Mouse (Mus musculus): ENCODE results near the gene Rasl11b.

The Rasl11b gene

DNA sequence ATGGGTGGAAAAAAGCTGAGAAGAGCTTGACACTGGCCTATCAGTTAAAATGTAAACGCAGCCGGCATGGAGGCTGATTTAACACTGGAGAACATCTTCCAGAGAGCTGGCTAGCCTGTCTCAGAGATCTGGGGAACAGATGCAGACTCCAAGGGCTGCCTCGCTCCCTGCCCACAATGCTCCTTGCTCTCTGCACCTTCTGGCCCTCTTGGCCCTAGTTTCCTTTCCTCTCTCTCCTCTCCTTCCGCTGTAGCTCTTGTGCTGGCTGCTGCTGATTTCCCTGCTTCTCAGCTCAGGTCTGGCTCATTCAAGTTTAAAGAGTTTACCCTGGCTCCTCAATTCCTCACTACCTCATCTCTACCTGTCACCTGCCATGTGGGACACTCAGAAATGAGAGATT, 14.6 kb downstream of the Rasl11b start:
- DNase-seq (ENCODE audit: low spot score in 2 of 2) = no peak

DNA sequence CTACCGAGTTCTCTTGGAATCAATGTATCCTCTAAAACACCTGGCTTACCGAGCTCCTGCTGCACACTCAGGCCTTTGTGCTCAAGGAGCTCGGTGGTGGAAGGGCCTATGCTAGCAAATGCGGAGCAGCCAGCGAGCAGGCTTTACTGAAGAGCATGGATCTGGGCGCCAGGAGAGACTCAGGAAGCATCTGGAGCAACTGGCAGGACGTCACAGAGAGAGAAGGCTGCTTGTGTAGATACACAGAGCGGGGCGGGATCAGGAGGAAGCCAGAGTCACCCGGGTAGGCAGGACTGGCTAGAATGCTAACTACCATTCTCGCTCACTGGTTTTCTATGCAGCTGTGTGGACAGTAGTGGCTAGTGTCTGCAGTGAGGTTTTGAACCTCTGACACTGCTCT, 16.3 kb downstream of the Rasl11b start:
- no peak for DNase-seq (ENCODE audit: low spot score in 2 of 2)

DNA sequence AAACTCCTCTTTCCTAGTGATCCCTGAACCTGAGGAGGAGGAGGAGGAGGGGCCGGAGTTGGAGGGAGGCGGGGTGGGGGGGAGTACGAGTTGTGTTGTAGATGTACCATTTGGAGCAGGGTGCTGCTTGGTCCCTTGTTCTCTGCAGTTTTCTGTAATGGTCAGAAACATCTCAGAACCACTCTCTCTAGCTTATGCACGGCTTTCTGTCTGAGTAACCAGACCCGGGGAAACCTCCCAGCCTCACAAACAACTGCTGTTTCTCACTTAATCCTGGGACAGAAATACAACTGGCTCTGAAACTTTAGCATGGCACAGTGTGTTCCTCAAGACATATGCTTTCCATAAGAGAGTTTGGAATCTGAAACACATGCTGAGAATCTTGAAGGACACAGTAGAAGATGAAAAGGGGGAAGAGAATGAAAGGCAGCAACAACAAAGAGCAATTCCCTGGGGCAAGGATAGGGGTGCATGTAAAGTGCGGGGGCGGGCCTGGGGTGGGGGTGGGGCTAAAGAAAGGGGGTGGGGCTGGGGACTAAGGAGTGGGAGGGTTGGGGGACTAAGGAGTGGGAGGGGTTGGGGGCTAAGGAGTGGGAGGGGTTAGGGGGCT, 19.5 kb downstream of the Rasl11b start:
- DNase-seq (ENCODE audit: low spot score in 2 of 2) = no peak

DNA sequence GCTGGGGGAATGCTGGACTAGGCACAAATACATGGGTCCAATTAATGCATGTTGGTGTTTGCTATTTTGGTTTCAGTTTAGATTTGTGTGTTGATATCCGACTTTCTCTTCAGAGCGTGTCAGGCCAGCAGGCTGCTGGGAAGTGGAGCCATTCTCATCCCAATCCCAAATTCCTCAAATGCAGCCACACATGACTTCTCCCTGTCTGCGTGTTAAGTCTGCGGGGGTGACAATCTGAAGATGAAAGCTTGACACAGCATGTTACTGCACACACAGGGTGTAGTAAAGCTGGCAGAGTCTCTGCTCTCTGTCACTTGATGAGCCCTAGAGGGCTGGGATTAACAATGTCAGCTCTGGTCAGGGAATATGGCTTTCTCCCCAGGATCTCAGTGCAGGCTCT, 20.0 kb downstream of the Rasl11b start:
- no peak for DNase-seq (ENCODE audit: low spot score in 2 of 2)

DNA sequence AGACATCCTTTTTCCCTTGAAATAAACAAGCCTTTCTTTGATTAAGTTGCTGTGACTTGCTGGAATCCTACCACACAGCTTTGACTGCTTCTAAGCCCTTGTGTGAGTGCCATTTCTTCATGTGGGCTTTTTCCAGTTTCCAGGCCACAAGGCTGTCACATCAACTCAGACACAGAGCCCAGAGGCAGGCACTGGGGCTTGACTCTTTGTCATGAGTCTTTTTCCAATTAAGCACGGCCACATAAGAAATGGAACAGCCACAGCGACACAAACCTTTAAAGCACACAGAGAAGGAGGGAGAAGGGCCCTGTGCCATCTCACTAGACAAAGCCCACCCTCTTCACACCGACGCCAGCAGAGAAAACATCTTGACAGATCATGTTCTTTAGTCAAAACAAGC, 23.4 kb downstream of the Rasl11b start:
- DNase-seq (ENCODE audit: low spot score in 2 of 2) = no peak

DNA sequence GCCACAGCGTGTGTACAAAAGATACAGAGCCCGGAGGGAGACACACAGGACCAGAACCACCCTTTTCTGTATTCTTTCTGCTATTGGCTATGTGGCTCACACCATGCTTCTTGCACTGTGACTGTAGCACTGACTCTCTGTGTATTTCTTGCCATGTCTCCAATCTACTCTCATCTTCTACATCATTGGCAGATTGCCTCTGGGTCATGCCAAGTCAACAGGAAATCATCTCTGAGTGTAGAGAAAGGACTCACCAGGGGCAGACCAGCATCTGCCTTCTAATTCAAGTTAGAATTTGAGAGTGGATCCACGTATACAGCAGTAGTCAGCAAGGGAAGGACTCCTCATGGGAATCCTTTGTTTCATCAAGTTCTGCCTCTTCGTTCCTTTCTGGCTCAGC, 27.5 kb downstream of the Rasl11b start:
- no peak for DNase-seq (ENCODE audit: low spot score in 2 of 2)

DNA sequence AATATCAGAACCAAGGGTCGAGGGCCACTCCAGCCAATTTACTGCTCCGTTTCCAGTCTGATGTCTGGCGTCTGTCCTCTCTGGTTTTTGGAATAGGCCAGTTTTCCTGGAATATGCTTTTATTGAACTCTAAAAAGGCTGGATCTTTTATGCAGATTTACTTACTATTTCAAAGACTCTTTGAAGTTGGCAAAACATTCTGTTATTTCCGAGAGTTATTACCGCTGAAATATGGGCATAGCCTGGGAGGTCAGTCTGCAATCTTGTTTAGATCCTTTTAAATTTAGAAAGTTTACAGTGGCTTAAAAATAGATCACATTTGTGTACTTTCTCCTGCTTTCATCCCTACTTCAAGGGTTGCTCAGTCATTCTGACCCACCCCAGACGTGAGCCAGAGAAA, 29.4 kb downstream of the Rasl11b start:
- no peak for DNase-seq (ENCODE audit: low spot score in 2 of 2)

DNA sequence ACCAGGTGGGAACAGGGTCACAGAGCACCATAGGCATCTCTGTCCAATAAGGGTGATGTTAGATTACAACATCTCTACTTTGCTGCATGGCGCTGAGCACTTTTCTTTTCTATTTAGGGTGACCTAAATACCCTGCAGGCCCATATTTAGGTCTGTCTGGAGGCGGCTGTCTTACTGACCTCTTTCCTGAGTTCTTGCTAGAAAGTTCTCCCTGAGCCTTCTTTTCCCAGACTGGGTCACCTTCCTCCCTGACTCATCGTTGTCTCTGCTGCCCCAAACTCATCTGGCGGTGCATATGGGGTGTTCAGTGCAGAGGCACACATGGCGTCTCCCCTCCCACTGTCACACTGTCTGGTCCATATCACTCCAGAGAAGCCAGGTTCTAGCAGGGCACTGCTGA, 31.1 kb downstream of the Rasl11b start:
- DNase-seq (ENCODE audit: low spot score in 2 of 2) = no peak

DNA sequence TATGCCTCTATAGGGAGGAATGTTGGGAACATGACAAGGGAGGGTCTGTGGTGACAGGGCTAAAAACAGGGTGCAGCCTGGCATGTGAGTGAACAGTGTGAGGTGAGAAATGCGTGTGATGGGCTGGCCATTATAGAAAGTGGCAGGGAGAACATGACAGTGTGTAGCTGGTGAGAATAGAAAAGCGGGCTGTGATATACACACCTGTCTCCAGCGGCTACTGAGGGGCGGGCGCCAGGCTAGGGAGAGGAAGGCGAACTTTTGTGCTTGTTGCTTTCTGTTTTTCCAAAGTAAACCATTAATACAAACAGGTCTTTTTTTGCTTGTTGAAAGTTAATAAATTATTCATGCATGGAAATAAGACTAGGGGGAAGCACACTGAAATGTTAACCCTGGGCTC, 32.3 kb downstream of the Rasl11b start:
- no peak for DNase-seq (ENCODE audit: low spot score in 2 of 2)

DNA sequence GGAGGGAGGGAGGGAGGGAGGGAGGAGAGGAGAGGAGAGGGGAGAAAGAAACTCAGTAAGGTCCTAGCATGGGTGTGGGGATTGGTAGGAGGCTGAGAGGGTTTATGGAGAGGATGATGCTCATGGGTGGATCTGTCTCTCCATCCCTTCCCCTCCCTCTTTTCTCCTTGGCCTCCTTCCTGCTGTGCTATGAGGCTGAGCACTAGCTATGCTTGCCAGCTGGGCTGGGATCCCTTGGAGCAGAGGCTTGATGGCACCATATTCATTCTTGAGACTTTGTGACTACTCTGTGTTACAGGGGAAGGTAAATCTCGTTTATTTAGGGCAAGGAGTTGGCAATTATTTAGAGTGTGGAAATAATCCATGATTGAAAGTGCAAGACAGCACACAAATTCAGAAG, 33.9 kb downstream of the Rasl11b start:
- DNase-seq (ENCODE audit: low spot score in 2 of 2) = no peak

DNA sequence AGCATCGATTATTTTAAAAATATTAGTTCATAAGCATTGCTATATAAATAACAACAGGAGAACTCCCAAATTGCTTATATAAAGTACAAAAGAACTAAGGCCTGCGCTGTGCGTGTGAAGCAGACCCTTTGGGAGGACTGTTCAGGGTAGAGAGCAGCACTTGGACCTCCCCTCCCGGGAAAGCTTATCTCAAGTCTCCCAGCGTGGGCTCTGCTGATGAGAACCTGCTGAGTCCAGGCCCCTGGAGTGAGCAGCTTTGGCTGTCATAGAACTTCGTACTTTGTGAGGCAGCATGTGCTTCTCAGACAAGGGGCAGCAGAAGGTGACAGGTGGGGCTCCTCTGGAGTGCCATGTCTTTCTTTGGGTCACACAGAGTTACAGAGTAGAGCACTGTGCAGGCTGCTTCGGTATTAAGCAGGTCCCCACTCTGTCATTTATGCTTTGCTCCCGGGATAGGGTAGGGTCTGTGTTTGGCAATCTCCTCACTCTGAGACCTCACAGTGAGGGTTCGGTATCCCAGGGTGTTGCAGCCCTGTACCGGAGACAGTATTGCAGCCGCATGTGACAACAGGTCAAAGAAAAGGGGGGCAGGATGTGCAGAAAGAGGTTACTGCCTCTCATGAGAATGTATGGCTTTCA, 34.8 kb downstream of the Rasl11b start:
- DNase-seq (ENCODE audit: low spot score in 2 of 2) = no peak

DNA sequence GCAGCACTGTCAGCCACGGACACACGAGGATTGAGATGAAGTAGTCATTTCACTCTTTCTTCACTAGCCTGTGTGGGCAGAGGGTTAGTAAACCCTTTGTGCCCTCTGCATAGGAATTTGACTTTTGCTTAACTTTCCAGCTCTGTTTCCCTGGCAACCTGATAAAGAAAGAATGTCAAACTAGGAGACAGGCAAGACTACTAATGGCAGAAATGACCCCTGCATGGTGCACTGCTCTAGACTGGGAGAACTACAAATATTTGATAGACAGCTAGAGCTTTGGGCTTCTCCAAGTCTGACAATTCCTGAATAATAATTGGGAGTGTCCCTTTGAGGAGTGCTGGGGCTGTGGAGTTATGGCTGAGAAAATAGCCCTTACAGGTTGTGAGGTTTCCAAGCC, 35.4 kb downstream of the Rasl11b start:
- no peak for DNase-seq (ENCODE audit: low spot score in 2 of 2)

DNA sequence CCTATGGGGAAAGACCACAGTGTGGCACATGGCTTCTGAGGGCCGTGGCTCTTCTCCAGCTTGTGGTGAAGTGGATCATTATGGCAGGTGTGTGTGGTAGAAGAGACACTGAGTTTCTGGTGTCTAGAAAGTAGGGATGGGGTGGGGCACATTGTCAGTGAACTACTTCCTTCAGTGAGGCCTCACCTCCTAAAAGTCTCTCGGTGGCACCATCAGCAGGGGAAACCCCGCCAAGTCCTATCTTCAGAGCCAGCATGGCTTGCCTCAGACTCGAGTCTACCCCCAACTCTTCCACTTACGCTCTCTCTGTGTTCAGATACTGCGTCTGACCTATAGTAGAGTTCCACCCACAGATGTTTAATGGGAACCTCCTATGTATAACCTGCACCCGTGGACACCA, 38.7 kb downstream of the Rasl11b start:
- DNase-seq (ENCODE audit: low spot score in 2 of 2) = no peak

DNA sequence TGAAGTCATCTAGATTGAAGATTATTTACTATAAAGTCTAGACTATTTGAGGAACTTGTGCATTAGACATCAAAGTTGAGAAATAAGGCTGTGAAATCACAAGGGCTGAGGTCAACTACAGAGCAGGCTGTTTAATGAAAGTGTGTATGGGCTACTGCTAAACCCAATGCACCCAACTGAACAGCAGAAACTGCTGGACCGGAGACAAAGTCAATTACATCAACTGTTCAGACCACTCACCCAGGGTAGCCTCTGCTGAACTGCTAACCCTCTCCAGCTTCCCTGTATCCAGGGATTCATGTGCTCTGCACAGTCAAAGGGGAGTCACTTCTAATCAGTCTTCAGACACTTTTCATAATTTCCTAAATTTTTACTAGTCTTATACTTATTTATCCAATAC, 44.3 kb downstream of the Rasl11b start:
- no peak for DNase-seq (ENCODE audit: low spot score in 2 of 2)

DNA sequence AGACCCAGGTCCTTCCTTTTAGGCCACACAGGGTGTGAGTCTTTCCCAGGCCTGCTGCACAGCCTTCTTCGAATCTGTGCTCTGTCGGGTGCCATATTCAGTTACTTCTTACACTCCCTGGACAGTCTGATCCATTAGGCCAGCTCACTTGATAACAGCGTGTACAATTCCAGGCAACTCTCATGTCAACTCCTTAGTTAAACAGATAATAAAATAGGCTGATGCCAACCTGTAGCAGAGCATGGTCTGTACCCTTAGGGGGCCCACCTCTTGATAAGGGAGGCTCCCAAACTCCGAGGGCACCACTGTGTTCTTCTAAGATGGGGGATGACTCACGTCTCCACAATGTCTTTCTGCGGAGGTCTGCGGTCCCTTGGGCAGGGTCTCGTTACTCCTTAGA, 45.2 kb downstream of the Rasl11b start:
- no peak for DNase-seq (ENCODE audit: low spot score in 2 of 2)

DNA sequence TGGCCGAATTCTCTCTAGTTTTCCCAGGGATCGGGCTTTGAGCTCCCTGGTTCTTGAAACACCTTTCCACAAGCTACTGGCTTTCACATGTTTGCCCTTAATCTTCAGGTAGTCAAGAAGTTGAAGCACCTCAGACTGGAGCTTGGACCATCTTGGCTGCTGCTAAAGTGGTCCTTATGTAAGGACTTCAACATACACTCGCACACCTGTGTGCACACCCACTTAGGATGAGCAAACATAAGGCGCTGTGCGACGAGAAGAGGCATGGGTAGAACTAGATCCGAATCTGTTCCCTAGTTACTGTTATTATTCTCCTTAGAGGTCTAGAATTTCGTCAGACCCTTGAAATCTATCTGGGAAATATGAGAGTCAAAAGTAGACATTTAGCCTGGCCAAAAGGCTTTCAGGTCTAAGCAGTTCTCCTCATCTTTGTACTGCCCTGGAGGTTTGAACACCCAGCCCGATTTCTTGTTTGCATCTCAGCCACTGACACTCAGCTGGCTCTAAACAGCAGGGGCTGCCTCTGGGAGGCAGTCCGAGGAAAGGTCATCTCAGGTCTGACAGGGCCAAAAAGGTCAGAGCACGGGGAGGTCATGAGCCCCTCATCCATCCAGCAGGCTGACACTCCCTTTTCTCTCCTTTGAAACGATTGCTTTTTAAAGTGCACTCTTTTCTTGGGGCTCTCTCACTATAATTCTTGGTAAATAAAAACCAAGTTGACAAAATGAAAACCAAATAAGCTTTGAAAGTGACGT, 46.0 kb downstream of the Rasl11b start:
- DNase-seq (ENCODE audit: low spot score in 2 of 2) = no peak

DNA sequence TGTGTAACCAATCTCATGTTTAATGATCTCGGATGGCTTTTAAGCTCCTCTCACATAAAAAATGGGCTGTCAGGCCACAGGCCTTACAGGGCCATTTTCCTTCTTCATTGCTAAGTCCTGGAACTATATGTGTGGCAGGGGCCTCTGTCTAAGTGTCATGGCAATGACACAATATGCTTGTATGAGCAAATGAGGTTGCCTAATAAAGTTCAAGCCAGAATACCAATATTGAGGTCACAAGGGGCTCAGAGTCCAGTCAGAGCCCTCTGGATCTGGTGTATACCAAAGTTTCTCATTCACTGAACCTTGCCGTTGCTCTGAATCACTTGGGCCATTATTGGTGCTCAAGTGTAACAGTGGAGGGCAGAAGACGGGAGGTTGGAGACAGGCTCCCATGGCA, 47.6 kb downstream of the Rasl11b start:
- DNase-seq (ENCODE audit: low spot score in 2 of 2) = no peak

DNA sequence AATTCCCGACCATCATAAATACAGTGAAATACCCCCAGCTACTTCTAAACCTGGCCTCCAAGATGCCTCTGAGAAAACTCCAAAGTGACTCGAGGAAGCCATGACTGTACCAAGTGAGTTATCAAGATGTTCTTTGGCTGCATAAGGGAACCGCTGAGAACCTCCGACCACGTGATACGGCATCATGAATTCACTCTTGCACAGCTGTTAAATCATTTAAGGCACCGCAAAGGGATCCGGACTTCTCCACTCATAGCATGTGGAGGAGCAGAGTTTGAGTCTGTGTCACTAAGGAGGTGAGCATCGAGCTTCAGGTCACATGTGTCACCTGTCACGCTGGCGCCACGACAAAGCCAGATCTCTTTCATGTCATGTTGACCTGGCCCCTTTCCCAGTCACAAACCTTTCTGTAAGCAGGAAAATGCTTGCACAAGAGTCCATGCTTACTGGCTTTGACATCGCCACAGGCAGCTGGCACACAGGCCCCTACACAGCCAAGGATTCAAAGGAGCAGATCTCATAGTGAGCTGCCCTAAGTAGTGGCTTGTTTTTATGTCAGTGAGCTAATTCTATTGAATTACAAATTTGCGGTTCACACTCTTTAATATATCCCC, 49.4 kb downstream of the Rasl11b start:
- no peak for DNase-seq (ENCODE audit: low spot score in 2 of 2)

DNA sequence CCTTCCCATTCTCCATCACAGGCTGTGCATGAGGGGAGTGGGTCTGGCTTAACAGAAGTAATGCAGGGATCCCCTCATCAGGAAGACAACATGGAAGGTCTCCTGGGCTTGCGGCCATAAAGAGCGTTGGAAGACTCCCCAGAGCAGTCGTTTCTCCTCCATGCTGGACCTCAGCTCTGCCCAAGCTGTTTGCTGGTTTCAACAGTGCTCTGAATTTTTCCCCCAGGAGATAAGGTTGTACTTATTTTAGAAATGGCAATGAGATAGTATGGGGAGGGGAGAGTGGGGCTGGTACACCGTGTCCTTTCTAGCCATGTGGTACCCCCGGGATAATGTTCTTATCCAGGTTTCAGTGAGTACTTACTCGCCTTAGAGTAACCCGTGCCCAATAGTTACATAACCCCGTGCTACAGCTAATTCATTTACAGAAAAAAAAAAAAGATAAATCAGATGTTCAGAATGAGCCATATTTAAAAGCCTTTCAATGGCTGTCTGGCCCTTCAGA, 50.6 kb downstream of the Rasl11b start:
- no peak for DNase-seq (ENCODE audit: low spot score in 2 of 2)

DNA sequence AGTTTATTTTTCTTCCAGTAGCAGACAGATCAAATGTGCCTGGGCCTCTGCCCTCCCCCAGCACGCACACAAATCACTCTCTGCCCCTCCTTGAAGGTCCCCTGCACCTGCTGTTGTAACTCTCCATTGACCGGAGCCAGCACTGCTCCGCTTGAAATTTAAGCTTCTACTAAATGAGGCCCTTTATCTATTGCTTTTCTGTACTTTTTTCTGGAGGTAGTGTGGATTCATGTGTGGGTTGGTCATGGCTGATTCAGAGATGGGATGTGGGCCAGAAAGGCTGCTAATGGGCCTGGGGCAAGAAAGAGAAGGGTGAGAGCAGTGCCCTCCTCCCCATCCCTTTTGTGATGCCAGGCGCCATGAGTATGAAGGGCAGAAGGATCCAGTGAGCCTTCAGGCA, 51.4 kb downstream of the Rasl11b start:
- DNase-seq (ENCODE audit: low spot score in 2 of 2) = no peak

DNA sequence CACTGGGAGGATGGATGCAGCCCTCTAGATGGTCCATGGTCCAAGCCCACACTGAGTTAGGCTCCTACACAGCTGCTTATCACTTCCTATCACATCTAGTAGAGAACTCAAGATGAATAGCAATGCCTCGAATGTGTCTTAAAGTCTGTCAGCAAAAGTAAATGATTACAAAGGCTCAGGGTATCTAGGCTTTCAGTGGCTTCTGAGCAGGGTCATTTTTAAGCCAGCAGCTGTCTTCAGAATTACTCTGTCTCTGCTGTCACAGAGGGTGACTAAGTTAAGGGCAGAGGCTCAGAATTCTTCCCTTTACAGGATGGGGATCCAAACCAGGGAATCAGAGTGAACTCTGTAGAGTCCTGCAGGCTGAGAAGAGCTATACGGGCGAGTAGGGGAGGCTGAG, 51.9 kb downstream of the Rasl11b start:
- no peak for DNase-seq (ENCODE audit: low spot score in 2 of 2)

Data from natural killer cell, adult 2 months (primary cell).